Mouse (Mus musculus): ENCODE results near the gene Slc16a6. TPM values are rescaled to one million over a fixed set of nuclear protein-coding genes. Genes with fewer than 3 reads are reported as not detected.

The Slc16a6 gene
- polyA plus RNA-seq, 1 experiment from 2014 or later = 8.4 TPM

DNA sequence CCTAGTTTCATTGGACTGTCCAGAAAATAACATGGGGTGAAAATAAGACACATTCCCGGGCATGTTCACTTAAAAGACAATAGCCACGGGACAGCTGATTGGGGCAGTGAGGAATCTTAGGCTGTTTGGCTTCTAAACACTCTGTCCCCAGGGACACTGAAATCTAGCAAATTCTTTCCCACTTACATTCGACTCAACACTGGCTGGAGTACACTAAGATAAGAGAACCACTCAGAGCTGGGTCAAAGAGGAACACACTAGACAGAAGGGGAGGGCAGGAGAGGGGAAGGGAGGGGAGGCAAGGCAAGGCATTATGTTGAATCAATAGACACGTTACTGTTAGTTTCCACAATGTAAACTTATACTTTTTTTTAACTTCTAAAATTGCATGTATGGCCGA, 12.8 kb downstream of the Slc16a6 start:
- 63% methylated on average over 5 of the region's 5 CpGs for WGBS
- Histone ChIP-seq H3K36me3 (ENCODE audit: insufficient read depth, low read length) (peaks cover 7% of the 10 kb centered on the region; the same call in 1 of the 2 replicates), H3K9ac (replicated peaks; ENCODE audit: low read length) (no peak overlapping the region), H3K27me3 (ENCODE audit: insufficient read depth, low read length) (no peaks in the 10 kb centered on the region), H3K27ac (ENCODE audit: low read length) (no peak overlapping the region), H3K9me3 (ENCODE audit: low read length) (no peaks in the 10 kb centered on the region), H3K4me2 (replicated peaks; ENCODE audit: low read depth, low read length) (no peak overlapping the region), H3K4me1 (ENCODE audit: insufficient read depth, low read length) (no peaks in the 10 kb centered on the region), H3K4me3 (ENCODE audit: low read length) (no peak overlapping the region)
- no peak for ATAC-seq (ENCODE audit: low FRiP score, low TSS enrichment)

- Histone ChIP-seq H3K27ac (ENCODE audit: low read length) (no peak overlapping the region), H3K36me3 (ENCODE audit: insufficient read depth, low read length) (peaks cover 13% of the 10 kb centered on the region), H3K9ac (replicated peaks; ENCODE audit: low read length) (no peak overlapping the region), H3K9me3 (ENCODE audit: low read length) (no peaks in the 10 kb centered on the region), H3K4me3 (ENCODE audit: low read length) (no peak overlapping the region), H3K27me3 (ENCODE audit: insufficient read depth, low read length) (no peaks in the 10 kb centered on the region), H3K4me2 (replicated peaks; ENCODE audit: low read depth, low read length) (no peak overlapping the region), H3K4me1 (ENCODE audit: insufficient read depth, low read length) (no peaks in the 10 kb centered on the region)
- no peak for ATAC-seq (ENCODE audit: low FRiP score, low TSS enrichment)
- 90% methylated on average over 11 of the region's 11 CpGs for WGBS
Measured at GRCm38 (mm10) chr11:109458165-109458564, 15.2 kb downstream of the Slc16a6 start.

DNA sequence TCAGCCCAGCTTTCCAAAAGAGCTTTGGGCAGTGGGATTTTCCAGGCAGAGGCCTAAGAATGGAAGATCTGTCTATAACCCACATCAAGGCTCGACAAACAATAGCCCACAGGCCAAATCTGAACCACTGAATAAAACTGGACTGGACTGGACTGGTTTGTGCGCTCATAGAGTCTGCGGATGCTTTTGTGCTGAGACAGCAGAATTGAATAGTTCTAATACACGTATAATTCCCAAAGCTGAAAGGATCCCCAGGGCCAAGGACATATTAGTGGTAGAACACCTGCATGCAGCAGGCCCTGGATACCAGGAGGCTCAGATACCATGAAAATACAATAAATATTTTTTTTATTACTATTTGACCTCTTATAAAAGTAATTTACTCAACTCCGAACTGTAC, 17.1 kb downstream of the Slc16a6 start:
- peaks cover 6% of the 10 kb centered on the region for H3K36me3 ChIP-seq (ENCODE audit: insufficient read depth, low read length)
- WGBS = 83% methylated on average over 5 of the region's 5 CpGs
- ATAC-seq (ENCODE audit: low FRiP score, low TSS enrichment) = no peak

DNA sequence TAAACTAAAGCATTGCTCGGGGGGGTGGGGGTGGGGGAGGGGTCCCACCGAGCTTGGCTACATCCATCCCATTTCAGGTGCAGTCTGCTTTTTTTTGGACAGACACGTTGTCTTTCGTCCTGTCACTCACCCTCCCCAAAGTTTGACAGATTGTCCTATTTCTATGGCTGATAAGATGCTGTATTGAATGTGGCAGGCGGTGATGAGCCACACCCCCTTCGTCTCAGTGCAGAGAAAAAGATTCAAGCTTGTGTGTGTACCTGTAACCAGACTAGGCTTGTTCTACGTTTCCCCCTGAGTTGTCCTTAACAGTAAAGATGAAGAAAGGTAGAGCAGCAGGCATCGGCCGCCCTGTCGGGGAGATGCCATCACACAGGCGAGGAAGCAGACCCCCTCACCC, 22.2 kb downstream of the Slc16a6 start:
- no peak overlapping the region for H3K27ac ChIP-seq (ENCODE audit: low read length)
- no peaks in the 10 kb centered on the region for H3K27me3 ChIP-seq (ENCODE audit: insufficient read depth, low read length)
- no peak overlapping the region for H3K4me3 ChIP-seq (ENCODE audit: low read length)
- H3K4me1 ChIP-seq (ENCODE audit: insufficient read depth, low read length) = no peaks in the 10 kb centered on the region
- no peaks in the 10 kb centered on the region for H3K9me3 ChIP-seq (ENCODE audit: low read length)
- 91% methylated on average over 11 of the region's 11 CpGs for whole genome bisulfite sequencing
- H3K9ac ChIP-seq (replicated peaks; ENCODE audit: low read length) = no peak overlapping the region
- no peak overlapping the region for H3K4me2 ChIP-seq (replicated peaks; ENCODE audit: low read depth, low read length)
- H3K36me3 ChIP-seq (ENCODE audit: insufficient read depth, low read length) = peaks cover 6% of the 10 kb centered on the region
- ATAC-seq (ENCODE audit: low FRiP score, low TSS enrichment) = no peak

More for the DNA sequence above, 17.1 kb downstream of the Slc16a6 start:
- no peak overlapping the region for H3K4me2 ChIP-seq (replicated peaks; ENCODE audit: low read depth, low read length)
- no peak overlapping the region for H3K4me3 ChIP-seq (ENCODE audit: low read length)
- no peaks in the 10 kb centered on the region for H3K27me3 ChIP-seq (ENCODE audit: insufficient read depth, low read length)
- no peak overlapping the region for H3K27ac ChIP-seq (ENCODE audit: low read length)
- H3K4me1 ChIP-seq (ENCODE audit: insufficient read depth, low read length) = no peaks in the 10 kb centered on the region
- no peak overlapping the region for H3K9ac ChIP-seq (replicated peaks; ENCODE audit: low read length)
- H3K9me3 ChIP-seq (ENCODE audit: low read length) = no peaks in the 10 kb centered on the region

- ATAC-seq (ENCODE audit: low FRiP score, low TSS enrichment) = peak; percentile 67; the same call in 1 of the 2 replicates
- no peaks in the 10 kb centered on the region for H3K27me3 ChIP-seq (ENCODE audit: insufficient read depth, low read length)
- 48% methylated on average over 13 of the region's 13 CpGs for WGBS
- H3K27ac ChIP-seq (ENCODE audit: low read length) = no peak overlapping the region
- no peak overlapping the region for H3K4me2 ChIP-seq (replicated peaks; ENCODE audit: low read depth, low read length)
- no peaks in the 10 kb centered on the region for H3K9me3 ChIP-seq (ENCODE audit: low read length)
- no peak overlapping the region for H3K4me3 ChIP-seq (ENCODE audit: low read length)
- H3K36me3 ChIP-seq (ENCODE audit: insufficient read depth, low read length) = no peaks in the 10 kb centered on the region
- no peak overlapping the region for H3K9ac ChIP-seq (replicated peaks; ENCODE audit: low read length)
- H3K4me1 ChIP-seq (ENCODE audit: insufficient read depth, low read length) = peaks cover 3% of the 10 kb centered on the region; the same call in 1 of the 2 replicates
Measured at GRCm38 (mm10) chr11:109445438-109446035, 27.9 kb downstream of the Slc16a6 start.

DNA sequence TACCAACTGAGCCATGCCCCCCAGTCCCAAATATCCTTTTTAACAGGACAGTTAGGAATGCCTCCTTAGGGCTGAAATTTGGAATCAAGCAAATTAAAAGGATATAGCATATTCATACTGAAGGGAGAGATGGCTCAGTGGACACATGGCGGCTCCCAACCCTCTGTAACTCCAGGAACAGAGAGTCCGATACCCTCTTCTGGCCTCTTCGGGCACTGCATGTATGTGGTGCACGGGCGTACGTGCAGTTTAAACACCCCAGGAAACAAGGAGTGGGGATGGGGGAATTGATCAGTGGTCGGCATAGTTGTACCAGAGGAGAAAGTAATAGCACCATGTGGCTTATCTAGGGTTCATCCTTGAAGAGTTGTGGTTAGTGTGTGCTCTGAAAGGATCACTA, 28.8 kb downstream of the Slc16a6 start:
- no peaks in the 10 kb centered on the region for H3K27me3 ChIP-seq (ENCODE audit: insufficient read depth, low read length)
- no peaks in the 10 kb centered on the region for H3K9me3 ChIP-seq (ENCODE audit: low read length)
- H3K27ac ChIP-seq (ENCODE audit: low read length) = no peak overlapping the region
- H3K4me2 ChIP-seq (replicated peaks; ENCODE audit: low read depth, low read length) = no peak overlapping the region
- H3K4me3 ChIP-seq (ENCODE audit: low read length) = no peak overlapping the region
- peaks cover 10% of the 10 kb centered on the region for H3K4me1 ChIP-seq (ENCODE audit: insufficient read depth, low read length)
- no peaks in the 10 kb centered on the region for H3K36me3 ChIP-seq (ENCODE audit: insufficient read depth, low read length)
- ATAC-seq (ENCODE audit: low FRiP score, low TSS enrichment) = no peak
- no peak overlapping the region for H3K9ac ChIP-seq (replicated peaks; ENCODE audit: low read length)
- 78% methylated on average over 7 of the region's 7 CpGs for WGBS

DNA sequence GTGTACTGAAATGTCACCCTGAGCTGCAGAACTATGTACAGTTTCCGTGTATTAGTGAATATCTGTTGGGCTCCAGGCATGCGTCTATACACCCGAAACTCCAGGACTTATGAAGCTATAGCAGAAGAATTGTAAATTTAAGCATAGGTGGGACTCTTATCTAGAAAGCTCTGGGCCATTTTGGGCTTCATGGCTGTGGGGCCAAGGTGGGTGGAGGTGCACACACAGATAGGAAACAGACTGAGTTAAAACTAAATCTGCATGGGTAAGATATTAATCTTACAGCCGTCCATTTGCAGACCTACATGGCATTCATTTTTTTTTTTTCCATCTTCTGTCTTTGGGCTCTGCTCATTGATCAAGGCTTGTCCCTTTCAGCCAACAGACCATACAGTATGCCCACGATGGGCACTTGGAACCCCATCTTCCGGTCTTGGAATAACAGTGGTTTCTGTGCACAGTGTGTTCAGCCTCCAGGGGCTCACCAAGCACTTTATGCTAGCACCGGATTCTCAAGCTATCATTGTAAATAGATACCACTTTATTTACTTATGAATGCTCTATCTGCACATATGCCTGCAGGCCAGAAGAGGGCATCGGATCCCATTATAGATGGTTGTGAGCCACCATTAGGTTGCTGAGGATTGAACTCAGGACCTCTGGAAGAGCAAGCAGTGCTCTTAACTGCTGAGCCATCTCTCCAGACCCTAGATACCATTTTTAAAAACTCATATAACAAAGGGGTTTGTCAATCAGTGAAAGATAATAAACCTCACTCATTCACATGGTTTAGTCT, 29.7 kb downstream of the Slc16a6 start:
- Histone ChIP-seq H3K27me3 (ENCODE audit: insufficient read depth, low read length) (no peaks in the 10 kb centered on the region), H3K36me3 (ENCODE audit: insufficient read depth, low read length) (no peaks in the 10 kb centered on the region), H3K4me3 (ENCODE audit: low read length) (no peak overlapping the region), H3K9me3 (ENCODE audit: low read length) (no peaks in the 10 kb centered on the region), H3K4me2 (replicated peaks; ENCODE audit: low read depth, low read length) (no peak overlapping the region), H3K27ac (ENCODE audit: low read length) (no peak overlapping the region), H3K9ac (replicated peaks; ENCODE audit: low read length) (no peak overlapping the region), H3K4me1 (ENCODE audit: insufficient read depth, low read length) (peaks cover 14% of the 10 kb centered on the region)
- 91% methylated on average over 8 of the region's 8 CpGs for WGBS
- ATAC-seq (ENCODE audit: low FRiP score, low TSS enrichment) = no peak

GRCm38 (mm10) chr11:109442166-109442730, 31.1 kb downstream of the Slc16a6 start:
- WGBS = 34% methylated on average over 5 of the region's 5 CpGs
- no peak for ATAC-seq (ENCODE audit: low FRiP score, low TSS enrichment)
- no peaks in the 10 kb centered on the region for H3K27me3 ChIP-seq (ENCODE audit: insufficient read depth, low read length)

GRCm38 (mm10) chr11:109441119-109441518, 32.3 kb downstream of the Slc16a6 start:
- no peak overlapping the region for H3K9ac ChIP-seq (replicated peaks; ENCODE audit: low read length)

More at GRCm38 (mm10) chr11:109442166-109442730, 31.1 kb downstream of the Slc16a6 start:
- H3K9me3 ChIP-seq (ENCODE audit: low read length) = no peaks in the 10 kb centered on the region
- 0 out of 2 replicates have a peak, but pooled peaks cover 2% of the 10 kb centered on the region for H3K36me3 ChIP-seq (ENCODE audit: insufficient read depth, low read length)
- no peak overlapping the region for H3K27ac ChIP-seq (ENCODE audit: low read length)
- H3K9ac ChIP-seq (replicated peaks; ENCODE audit: low read length) = no peak overlapping the region
- H3K4me1 ChIP-seq (ENCODE audit: insufficient read depth, low read length) = peaks cover 14% of the 10 kb centered on the region
- no peak overlapping the region for H3K4me3 ChIP-seq (ENCODE audit: low read length)
- H3K4me2 ChIP-seq (replicated peaks; ENCODE audit: low read depth, low read length) = no peak overlapping the region

GRCm38 (mm10) chr11:109440641-109441040, 32.8 kb downstream of the Slc16a6 start:
- Histone ChIP-seq H3K9ac (replicated peaks; ENCODE audit: low read length) (no peak overlapping the region), H3K4me3 (ENCODE audit: low read length) (peak overlapping the region; percentile 62)
- 64% methylated on average over 4 of the region's 4 CpGs for WGBS

More at GRCm38 (mm10) chr11:109441119-109441518, 32.3 kb downstream of the Slc16a6 start:
- no peak for ATAC-seq (ENCODE audit: low FRiP score, low TSS enrichment)
- Histone ChIP-seq H3K27ac (ENCODE audit: low read length) (no peak overlapping the region), H3K27me3 (ENCODE audit: insufficient read depth, low read length) (no peaks in the 10 kb centered on the region), H3K36me3 (ENCODE audit: insufficient read depth, low read length) (0 out of 2 replicates have a peak, but pooled peaks cover 8% of the 10 kb centered on the region), H3K4me1 (ENCODE audit: insufficient read depth, low read length) (peaks cover 14% of the 10 kb centered on the region), H3K4me3 (ENCODE audit: low read length) (no peak overlapping the region), H3K9me3 (ENCODE audit: low read length) (no peaks in the 10 kb centered on the region), H3K4me2 (replicated peaks; ENCODE audit: low read depth, low read length) (no peak overlapping the region)
- WGBS = 69% methylated on average over 3 of the region's 3 CpGs

More at GRCm38 (mm10) chr11:109440641-109441040, 32.8 kb downstream of the Slc16a6 start:
- Histone ChIP-seq H3K27me3 (ENCODE audit: insufficient read depth, low read length) (no peaks in the 10 kb centered on the region), H3K4me2 (replicated peaks; ENCODE audit: low read depth, low read length) (peak overlapping the region; percentile 80), H3K36me3 (ENCODE audit: insufficient read depth, low read length) (0 out of 2 replicates have a peak, but pooled peaks cover 8% of the 10 kb centered on the region), H3K27ac (ENCODE audit: low read length) (no peak overlapping the region), H3K9me3 (ENCODE audit: low read length) (no peaks in the 10 kb centered on the region), H3K4me1 (ENCODE audit: insufficient read depth, low read length) (peaks cover 14% of the 10 kb centered on the region)
- ATAC-seq (ENCODE audit: low FRiP score, low TSS enrichment) = no peak
